Mouse (Mus musculus) gastrocnemius, postnatal 14 days (tissue): ENCODE measurements around the gene Ptprk. TPM values are rescaled to one million over a fixed set of nuclear protein-coding genes. Genes with fewer than 3 reads are reported as not detected.

ENCODE experiments used
- DNase-seq: peaks from one replicate; pipeline ENCODE4 v3.0.0; 2021; ENCODE audit warnings: mixed read lengths
- intact Hi-C: fragments of 180-260 bp; cut with DNase I; formaldehyde crosslinking; loops from one replicate; pipeline ENCODE4 v1.15.1; 2025; ENCODE audit warnings: low total_unique reads
- total RNA-seq, 2 experiments: library from RNA; stranded (reverse); gene quantifications; 2 replicates each; pipeline ENCODE4 v1.2.3; 2021

Ptprk gene
- total RNA-seq, 2 experiments from 2014 or later: 7.4 to 7.6 TPM

DNA sequence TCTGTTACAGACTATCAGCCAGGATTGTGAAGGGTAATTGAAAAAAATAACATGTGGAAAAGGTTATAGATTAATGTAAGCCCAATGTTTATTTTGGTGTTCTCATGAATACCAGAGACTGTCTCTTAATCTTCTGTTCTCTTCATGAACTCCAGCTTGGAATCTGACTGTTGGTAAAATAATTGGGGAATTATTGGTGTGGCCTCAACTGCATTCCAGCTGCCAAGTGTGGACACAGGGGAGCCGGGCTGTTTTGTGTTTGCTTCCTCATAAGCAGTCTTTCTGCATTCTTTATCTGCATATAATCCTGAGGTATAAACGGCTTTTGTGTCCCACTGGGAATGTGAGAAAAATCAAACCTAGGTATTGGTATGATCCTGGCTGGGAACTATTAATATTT is 29.3 kb downstream of the Ptprk start:
- no peak for DNase-seq

DNA sequence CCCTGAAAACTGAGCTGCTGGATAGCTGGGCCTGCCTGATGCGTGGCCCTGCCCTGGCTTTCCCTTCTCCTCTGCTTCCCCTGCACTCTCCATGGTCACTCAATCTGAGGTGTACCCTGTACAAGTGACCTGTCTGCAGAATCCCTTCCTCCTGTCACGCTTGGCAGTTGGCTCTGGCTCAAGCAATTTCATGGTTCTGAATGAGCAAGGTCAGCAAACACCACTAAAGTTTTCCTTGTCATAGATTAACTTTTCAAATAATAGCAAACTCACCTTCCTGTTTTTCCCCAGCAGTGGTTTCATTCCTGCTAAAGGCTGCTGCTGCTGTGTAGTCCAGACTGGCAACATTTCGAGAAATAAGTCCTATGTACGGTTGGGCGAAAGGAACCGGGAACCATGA is 30.6 kb downstream of the Ptprk start:
- DNase-seq: no peak
- intact Hi-C loops: no loop called here

More for the DNA sequence above, 29.3 kb downstream of the Ptprk start:
- intact Hi-C loops: no loop called here

DNA sequence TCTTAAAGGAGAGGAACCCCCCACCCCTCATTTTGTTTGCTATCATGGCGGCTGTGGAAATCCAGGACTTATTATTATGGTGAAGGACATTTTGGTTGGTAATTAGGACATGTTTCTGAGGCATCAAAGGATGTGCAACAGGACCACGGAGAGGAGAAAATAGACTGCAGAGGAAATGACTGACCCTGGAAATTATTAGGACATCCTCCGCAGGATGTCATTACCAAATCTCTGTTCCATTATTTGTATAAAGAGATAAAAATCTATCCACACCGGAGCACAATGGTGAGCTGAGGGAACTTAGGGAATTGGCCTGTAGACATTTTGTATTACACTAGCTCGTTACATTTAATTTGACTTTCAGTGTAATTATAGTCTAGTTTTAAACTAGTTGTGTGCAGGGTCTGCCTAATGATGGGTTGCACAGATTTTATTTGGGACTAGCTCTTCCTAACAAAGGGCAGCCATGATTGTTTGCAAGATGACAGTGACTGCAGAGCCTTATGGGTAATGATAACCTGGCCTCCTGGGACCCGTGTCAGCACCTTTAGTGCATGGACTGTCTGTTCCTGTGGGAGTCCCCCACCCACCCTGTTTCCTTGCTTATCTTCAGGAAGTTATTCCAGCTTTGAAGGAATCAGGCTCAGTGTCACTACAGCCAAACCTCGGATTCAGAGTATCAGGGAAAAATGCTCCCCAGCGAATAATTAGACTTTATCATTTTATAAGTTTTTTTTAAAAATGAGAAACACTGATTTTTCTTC is 38.4 kb downstream of the Ptprk start:
- intact Hi-C loops: no loop called here
- DNase-seq: no peak

DNA sequence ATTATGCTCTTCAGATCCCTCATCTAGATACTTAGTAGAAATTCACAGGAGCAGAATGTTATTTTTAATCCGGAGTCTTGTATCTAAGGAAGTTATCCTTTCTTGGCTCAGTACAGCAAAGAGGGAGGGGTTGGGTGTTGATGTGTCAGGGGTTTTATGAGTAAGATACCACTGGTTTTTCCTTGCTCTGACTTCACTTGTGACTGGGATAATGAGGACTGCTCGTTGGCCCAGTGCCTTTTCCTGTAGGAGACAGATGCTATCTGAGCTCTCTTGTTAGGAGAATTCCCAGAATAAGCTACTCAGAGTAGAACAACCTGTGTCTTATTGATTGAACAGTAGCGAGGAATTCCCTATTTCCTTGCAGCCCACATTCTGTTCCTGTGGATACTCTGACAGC is 39.3 kb downstream of the Ptprk start:
- intact Hi-C loops: no loop called here
- DNase-seq: peak; percentile 15

DNA sequence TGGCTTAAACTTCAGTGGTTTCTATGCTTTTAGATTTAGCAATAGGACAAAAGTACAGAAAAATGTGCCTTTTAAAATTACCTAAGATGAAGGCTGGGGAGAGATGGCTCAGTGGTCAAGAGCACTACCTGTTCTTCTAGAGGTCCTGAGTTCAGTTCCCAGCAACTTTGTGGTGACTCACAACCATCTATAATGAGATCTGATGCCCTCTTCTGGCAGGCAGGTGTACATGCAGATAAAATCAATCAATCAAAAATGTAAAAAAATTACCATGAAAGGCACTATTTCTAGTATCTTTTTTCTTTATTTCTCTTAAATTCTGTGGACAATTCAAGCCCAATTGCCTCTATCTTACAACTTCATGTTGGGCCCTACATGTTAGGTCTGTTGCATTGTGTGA is 42.4 kb downstream of the Ptprk start:
- no peak for DNase-seq
- intact Hi-C loops: no loop called here

DNA sequence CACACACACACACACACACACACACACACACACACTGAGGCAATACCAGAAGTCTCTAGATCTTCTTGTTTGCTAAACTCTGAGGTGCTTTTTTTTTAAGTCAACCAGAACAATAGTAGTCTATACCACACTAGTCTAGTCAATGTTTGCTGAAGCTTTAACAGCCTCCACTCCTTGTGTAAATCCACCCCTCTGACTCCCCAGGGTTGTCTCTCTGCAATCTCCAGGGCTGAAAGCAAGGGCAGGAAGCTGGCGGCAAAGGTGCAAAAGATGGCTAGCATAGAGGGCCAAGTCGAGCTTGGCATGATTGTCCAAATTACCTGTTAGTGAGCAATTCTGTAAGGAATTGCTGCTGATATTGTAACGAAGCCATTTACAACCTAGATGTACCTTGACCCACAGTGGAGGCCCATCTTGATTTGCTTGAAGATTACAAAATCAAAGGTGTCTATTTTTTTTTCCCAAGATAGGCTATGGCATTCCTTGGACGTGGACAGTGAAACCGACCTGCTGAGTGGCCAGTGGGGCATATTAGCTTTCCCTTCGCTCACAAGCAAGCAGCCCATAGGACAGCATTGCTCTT is 44.3 kb downstream of the Ptprk start:
- no peak for DNase-seq
- intact Hi-C loops: no loop called here

DNA sequence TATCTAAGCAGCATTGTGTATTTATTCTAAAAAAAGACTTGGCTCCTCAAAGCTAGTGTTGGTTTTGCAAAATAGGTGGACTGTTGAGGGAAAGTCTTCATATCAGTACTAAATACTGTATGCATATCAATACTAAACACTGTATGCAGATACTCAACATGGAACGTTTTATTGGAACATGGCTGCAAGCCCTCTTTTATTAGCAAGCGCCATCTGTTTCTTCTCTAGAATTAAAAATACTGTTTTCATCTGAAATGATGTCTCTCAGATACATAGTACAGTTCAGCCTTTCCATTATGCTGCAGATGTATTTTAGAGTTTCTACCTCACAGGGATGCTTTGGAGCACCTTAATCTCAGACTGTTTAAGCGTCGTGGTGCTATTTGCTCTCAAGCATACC is 49.3 kb downstream of the Ptprk start:
- intact Hi-C loops: no loop called here

DNA sequence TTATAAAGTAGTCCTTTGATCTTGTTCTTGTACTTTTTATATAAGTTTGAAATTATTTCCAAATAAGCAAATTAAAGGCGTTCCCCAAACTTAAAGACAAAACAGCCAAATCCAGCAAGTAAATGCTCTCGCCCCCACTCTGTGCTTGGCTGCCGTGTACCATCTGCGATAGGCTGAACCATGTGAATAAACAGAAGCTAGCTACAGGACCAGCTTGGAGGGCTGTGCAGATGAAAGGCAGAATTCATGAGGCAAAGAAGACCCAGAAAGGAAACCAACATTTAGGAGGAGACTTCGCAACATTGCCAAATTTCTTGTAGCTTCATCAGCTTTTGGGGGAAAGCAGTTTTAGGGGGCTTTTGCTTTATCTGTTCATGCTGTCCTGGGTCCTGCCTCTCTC is 53.4 kb downstream of the Ptprk start:
- intact Hi-C loops: no loop called here

More for the DNA sequence above, 49.3 kb downstream of the Ptprk start:
- no peak for DNase-seq

DNA sequence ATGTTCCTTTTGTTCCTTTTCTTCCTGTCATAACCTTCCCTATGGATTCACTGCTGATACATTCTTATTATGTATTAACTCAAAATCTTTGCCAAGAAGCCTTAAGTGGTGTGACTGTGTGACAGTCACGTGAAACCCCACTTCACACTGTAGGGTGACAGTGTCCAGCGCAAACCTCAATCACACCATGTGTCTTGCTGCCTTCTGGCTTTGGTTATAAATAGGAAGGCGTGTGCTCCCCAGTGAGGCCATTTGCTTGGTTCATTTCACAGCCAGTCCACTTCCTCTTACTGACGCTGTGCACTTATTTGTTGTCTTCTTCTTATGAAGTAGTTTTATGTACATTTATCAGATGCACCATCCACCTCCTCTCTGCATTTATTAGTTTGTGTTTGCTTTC is 53.8 kb downstream of the Ptprk start:
- no peak for DNase-seq
- intact Hi-C loops: no loop called here

More for the DNA sequence above, 53.4 kb downstream of the Ptprk start:
- no peak for DNase-seq

DNA sequence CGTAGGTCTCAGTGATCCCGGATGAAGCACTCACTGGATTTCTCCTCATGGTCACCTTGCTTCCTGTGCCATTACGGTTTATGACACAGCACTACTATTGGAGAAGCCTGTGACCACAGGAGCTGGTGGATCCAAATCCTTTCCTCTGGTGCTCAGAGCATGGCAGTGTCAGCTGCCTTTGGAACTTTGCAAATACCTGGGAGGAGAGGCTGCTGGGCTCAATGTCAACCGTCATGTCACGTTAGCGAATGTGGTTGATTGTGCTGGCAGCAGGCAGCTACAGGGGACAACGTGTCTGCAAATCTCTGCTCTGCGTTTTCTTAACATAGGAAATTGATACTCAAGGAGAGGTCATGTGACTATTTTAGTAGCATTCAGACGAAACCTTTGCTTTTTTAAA is 55.8 kb downstream of the Ptprk start:
- no peak for DNase-seq
- intact Hi-C loops: no loop called here

DNA sequence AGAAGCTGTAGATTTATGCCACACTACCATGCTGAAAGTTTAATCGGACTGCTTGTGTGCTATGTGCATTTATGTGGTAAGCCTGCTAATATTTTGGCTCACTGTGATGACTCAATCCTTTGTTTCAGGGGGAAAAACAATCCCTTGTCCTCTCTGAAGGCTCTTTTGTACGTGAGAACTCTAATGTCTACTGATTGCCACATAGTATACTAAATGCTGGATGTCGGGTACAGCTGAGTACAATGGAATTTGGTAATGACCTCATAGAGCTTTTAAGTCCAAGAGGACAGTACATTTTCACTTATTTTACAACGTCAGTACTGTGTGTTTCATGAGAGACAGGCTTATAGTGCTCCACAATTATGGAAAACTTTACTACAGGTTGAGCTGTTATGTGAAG is 59.1 kb downstream of the Ptprk start:
- intact Hi-C loops: no loop called here

DNA sequence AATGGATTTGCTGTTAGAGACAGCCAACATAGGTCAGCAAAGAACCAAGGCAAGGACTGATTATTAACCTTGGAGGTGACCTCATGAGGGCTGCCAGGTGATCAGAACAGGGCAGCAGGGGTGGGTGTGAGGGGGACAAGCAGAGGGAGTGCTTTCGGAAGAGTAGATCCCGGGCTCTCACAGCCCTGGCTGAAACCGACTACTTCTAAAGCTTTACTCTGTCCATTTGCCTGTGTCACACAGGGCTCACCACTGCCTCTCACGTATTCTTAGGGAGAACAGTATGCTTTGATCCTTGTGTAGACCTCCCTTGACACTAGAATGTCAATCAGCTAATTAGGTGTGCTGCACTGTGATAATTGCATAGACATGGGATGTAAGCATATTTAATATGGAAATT is 63.8 kb downstream of the Ptprk start:
- no peak for DNase-seq
- intact Hi-C loops: no loop called here

More for the DNA sequence above, 59.1 kb downstream of the Ptprk start:
- no peak for DNase-seq

DNA sequence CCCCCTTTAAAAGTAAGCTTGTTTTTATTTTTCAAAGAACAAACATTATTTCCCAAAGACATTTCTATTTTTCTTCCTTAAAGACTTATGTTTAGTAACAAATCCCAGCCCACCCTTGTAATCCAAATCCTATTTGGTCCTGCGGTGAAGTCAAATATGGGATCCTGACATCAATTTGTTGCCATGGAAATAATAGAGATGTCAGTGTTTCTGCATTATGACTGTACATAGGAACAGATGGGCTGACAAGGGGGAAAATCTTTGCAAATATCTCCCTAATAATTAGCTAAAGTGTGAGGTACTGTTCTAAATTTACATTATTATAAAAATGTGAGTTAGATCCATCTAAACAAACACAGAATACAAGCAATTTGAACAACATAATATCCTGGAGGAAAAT is 69.8 kb downstream of the Ptprk start:
- no peak for DNase-seq
- intact Hi-C loops: no loop called here

DNA sequence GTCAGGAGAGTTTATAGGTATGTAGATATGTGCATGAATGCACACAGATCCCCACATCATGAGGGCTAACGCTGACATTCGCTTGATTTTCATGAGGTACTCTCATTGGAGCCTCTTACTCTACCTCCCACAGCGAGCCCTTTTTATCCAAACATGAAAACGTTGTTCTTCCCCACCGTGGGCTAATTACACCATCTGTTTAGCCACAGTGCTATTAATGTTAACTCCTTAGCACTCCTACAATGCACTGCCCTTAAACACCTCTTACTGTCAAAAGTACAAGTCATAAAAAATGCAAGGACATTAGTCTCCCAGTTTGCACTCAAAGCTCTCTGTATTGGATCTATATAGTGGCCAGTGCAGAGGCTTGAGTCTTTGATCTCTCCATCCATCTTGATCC is 70.7 kb downstream of the Ptprk start:
- intact Hi-C loops: no loop called here
- DNase-seq: no peak

DNA sequence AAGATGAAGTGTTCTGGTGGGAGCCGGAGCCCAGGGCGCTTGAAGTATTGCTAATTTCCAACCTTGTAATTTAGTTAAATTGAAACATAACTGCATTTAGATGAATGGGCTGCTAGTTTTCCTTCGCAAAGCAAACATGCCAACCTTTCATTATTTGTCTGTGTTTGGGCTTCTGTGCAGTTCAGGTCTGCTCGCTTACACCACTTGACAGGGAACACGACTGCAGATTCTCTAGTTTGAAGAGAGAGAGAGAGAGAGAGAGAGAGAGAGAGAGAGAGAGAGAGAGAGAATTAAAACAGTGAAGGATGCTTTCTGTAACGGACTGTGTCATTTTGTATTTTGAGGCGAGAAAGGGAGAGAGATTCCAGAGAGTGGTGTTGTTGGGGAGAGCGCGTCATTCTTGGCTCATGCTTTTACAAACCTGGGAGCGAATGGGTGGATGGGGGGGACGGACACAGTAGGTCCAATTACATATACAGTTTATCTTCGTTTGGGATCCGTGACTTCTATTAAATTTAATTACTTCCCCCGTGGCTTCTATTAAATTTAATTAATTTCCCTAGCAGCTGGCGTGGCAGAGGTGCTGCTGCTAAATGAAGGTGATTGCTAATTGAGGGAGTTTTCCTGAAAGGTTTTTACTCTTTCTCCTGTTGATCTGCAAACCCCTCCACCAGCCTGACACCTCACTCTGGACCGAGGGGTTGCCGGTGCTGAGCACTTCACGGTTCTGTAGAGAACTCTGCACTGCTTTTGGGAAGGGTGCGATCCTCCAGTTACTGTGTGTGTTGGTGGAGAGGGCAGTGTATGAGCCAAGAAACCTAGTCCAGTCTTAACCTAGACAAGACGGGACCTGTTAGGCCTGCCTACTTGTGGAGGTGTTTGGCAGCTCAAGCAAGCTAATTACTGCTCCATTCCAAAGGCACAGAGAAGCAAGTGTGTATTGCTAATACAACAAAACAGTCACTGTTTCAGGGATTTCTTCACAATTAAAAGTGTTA is 81.4 kb downstream of the Ptprk start:
- intact Hi-C loops: no loop called here
- no peak for DNase-seq

DNA sequence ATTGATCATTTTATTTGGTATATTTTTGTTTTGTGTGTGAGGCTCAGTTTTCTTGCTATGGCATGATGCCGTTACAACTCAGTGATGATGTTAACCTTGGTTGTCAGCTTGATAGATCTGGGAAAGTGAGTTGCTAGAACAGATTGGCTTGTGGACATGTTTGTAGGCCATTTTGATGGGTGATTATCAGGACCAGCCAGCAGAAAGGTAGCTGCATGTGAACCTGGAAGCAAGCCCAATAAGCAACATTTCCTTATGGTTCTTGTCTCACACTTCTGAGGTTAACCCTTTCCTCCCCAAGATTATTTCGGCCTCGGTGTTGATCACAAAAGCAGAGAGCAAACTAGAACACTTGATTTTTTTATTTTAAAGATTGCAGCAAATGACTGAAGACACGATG is 85.1 kb downstream of the Ptprk start:
- no peak for DNase-seq
- intact Hi-C loops: no loop called here

DNA sequence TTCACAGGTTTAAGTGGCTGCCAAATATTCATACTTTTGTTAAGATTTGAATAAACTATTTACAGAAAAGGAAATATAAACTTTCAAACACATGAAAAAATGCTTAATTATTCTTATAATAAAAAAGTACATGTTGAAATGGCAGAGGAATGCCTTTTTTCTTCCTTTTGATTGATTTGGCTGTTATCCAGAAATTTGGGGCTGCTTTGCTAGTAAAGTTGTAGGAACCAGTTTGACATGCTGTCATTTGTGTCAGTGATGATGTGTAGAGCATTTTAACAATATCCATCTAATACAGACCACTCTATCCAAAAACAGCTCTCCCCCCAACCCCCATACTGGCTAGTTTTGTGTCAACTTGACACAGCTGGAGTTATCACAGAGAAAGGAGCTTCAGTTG is 86.7 kb downstream of the Ptprk start:
- intact Hi-C loops: no loop called here

DNA sequence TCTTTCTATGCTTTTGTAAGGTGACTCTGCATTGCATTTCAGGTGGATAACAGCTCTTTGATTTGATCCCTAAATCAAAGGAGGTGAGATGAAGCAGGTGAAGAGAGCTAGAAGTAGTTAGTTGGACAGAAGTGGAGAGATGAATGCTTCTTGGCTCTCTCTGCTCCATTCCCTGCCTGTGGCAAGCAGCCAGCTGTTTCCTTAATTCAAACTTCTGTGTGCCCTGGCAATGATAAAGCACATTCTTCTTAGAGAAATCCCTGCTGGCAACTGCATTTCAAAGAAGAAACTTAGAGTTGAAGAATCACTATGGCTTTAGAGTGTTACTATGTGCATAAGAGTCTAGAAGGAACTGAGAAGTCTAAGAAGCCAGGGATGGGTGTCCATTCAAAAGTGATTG is 89.6 kb downstream of the Ptprk start:
- intact Hi-C loops: no loop called here

More for the DNA sequence above, 86.7 kb downstream of the Ptprk start:
- DNase-seq: no peak

DNA sequence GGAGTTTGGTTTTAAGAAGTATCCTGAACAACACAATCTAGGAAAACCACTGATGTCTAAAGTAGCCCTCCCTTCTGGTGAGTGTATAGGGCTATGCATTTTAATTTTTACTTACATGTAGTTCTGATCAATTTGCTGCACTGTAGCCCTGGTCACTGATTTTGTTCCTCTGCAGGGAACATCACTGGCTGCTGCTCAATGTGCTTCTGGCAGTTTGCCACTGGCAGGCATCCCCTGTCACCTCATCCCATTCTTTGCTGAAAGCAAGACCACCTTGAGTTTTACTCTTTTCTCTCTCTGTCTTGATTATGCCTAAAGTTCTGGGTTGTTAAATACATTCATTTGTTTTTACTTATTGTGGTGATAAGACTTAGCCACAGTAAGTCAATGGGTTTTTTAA is 90.1 kb downstream of the Ptprk start:
- DNase-seq: no peak
- intact Hi-C loops: no loop called here

More for the DNA sequence above, 89.6 kb downstream of the Ptprk start:
- DNase-seq: no peak

DNA sequence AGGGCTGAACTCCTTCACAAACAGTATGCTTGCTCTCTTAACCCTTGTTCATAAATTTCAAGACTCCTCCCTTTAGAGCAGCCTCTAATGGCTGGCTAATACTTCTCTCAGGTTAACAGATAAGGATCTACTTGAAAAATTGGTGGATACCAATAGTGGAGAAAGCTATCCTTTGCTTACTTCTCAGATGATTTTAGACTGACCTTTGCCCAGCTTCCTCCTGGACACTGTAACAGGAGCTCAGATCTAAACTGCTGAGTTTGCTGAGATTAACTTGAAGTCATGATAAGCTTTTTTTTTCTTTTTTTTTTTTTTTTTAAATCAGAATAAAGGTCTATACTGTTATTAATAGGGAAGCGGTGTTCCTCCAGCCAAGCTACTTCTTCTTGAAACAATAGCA is 92.0 kb downstream of the Ptprk start:
- no peak for DNase-seq
- intact Hi-C loops: no loop called here
